Mouse (Mus musculus) MEL (cell line): Measurements from ENCODE around the gene Col20a1. TPM values are rescaled to one million over a fixed set of nuclear protein-coding genes. Genes with fewer than 3 reads are reported as not detected.

Experiments used
- DNase-seq: peaks from one replicate; pipeline ENCODE4 v3.0.0; 2011; ENCODE audit warnings: low read depth, low spot score
- H3K27ac ChIP-seq: 2 replicates; pipeline ENCODE4 v1.5.1; 2012; ENCODE audit warnings: low read depth, mild to moderate bottlenecking, control low read depth, low read length, moderate library complexity; ENCODE audit not compliant: control insufficient read depth
- H3K27me3 ChIP-seq, 2 experiments: fragments of 150-350 bp in 1 of 2; sonication (generic) in 1 of 2; 2 replicates each; pipeline ENCODE4 v1.6.1; 2012; ENCODE audit warnings: low read length in 2 of 2, mild to moderate bottlenecking in 2 of 2, improper control_type of control experiment in 1 of 2, moderate library complexity in 1 of 2; ENCODE audit not compliant: insufficient read depth in 2 of 2, control insufficient read depth in 1 of 2
- H3K36me3 ChIP-seq, 2 experiments: 2 replicates each; pipeline ENCODE4 v1.6.1; 2012 to 2014; ENCODE audit warnings: low read length in 2 of 2, improper control_type of control experiment in 1 of 2, inconsistent platforms in 1 of 2, mild to moderate bottlenecking in 1 of 2; ENCODE audit not compliant: insufficient read depth in 2 of 2, control insufficient read depth in 1 of 2
- H3K4me1 ChIP-seq, 2 experiments: fragments of 150-350 bp in 1 of 2; sonication (generic) in 1 of 2; 2 replicates each; pipeline ENCODE4 v1.6.1; 2012; ENCODE audit warnings: low read length in 2 of 2, improper control_type of control experiment in 1 of 2, mild to moderate bottlenecking in 1 of 2; ENCODE audit not compliant: insufficient read depth in 2 of 2, control insufficient read depth in 1 of 2
- H3K4me3 ChIP-seq, 2 experiments: fragments of 150-350 bp in 1 of 2; sonication (generic) in 1 of 2; 2 replicates each; pipeline ENCODE4 v1.5.1; 2012; ENCODE audit warnings: low read depth in 2 of 2, low read length in 2 of 2, mild to moderate bottlenecking in 2 of 2, moderate library complexity in 2 of 2, control low read depth in 1 of 2, improper control_type of control experiment in 1 of 2; ENCODE audit not compliant: control insufficient read depth in 1 of 2, insufficient read depth in 1 of 2
- H3K79me2 ChIP-seq: 2 replicates; pipeline ENCODE4 v1.6.1; 2012; ENCODE audit warnings: mild to moderate bottlenecking, low read length, moderate library complexity; ENCODE audit not compliant: control insufficient read depth, poor library complexity, insufficient read depth
- H3K9ac ChIP-seq: 2 replicates; pipeline ENCODE4 v1.6.1; 2012; ENCODE audit warnings: low read depth, mild to moderate bottlenecking, control low read depth, low read length, moderate library complexity; ENCODE audit not compliant: control insufficient read depth, poor library complexity, severe bottlenecking
- H3K9me3 ChIP-seq: fragments of 150-350 bp; sonication (generic); replicated peaks from 2 replicates; pipeline ENCODE4 v1.6.1; 2012; ENCODE audit warnings: mild to moderate bottlenecking, low read length, improper control_type of control experiment, moderate library complexity; ENCODE audit not compliant: insufficient read depth
- BHLHE40 ChIP-seq: IDR thresholded peaks from 2 replicates; pipeline ENCODE4 v1.6.1; 2012; ENCODE audit warnings: low read depth, mild to moderate bottlenecking, inconsistent platforms, low read length, improper control_type of control experiment, borderline replicate concordance
- CHD1 ChIP-seq: IDR thresholded peaks from 2 replicates; pipeline ENCODE4 v1.6.1; 2012; ENCODE audit warnings: low read depth, mild to moderate bottlenecking, inconsistent platforms, low read length, improper control_type of control experiment
- CHD2 ChIP-seq: IDR thresholded peaks from 2 replicates; pipeline ENCODE4 v1.6.1; 2011; ENCODE audit warnings: low read length, improper control_type of control experiment
- CTCF ChIP-seq, 3 experiments: IDR thresholded peaks in 2 of 3; conservative IDR thresholded peaks in 1 of 3; 2 replicates each; pipeline ENCODE4 v1.5.1; 2011 to 2012; ENCODE audit warnings: low read length in 3 of 3, low read depth in 2 of 3, mild to moderate bottlenecking in 2 of 3, improper control_type of control experiment in 1 of 3, inconsistent platforms in 1 of 3, mixed read lengths in 1 of 3, moderate library complexity in 1 of 3; ENCODE audit not compliant: control insufficient read depth in 1 of 3, insufficient read depth in 1 of 3, poor library complexity in 1 of 3, severe bottlenecking in 1 of 3
- E2F4 ChIP-seq: IDR thresholded peaks from 2 replicates; pipeline ENCODE4 v1.6.1; 2011; ENCODE audit warnings: low read depth, low read length, improper control_type of control experiment, borderline replicate concordance
- EP300 ChIP-seq, 2 experiments: IDR thresholded peaks; 2 replicates each; pipeline ENCODE4 v1.6.1; 2011; ENCODE audit warnings: improper control_type of control experiment in 2 of 2, low read length in 2 of 2, low read depth in 1 of 2, mild to moderate bottlenecking in 1 of 2
- GABPA ChIP-seq: IDR thresholded peaks from 2 replicates; pipeline ENCODE4 v1.6.1; 2012; ENCODE audit warnings: low read depth, mild to moderate bottlenecking, inconsistent platforms, low read length, improper control_type of control experiment, moderate library complexity
- GATA1 ChIP-seq: IDR thresholded peaks from 2 replicates; pipeline ENCODE4 v1.6.1; 2011; ENCODE audit warnings: low read depth, low read length, improper control_type of control experiment
- HCFC1 ChIP-seq: IDR thresholded peaks from 2 replicates; pipeline ENCODE4 v1.6.1; 2012; ENCODE audit warnings: low read depth, mild to moderate bottlenecking, inconsistent platforms, low read length, improper control_type of control experiment, moderate library complexity
- JUND ChIP-seq: IDR thresholded peaks from 2 replicates; pipeline ENCODE4 v1.6.1; 2011; ENCODE audit warnings: low read depth, mild to moderate bottlenecking, improper control_type of control experiment, low read length
- KAT2A ChIP-seq: conservative IDR thresholded peaks from 2 replicates; pipeline ENCODE4 v1.6.1; 2012; ENCODE audit warnings: low read depth, low read length, improper control_type of control experiment, inconsistent platforms
- MAX ChIP-seq: IDR thresholded peaks from 2 replicates; pipeline ENCODE4 v1.6.1; 2011; ENCODE audit warnings: low read length, improper control_type of control experiment
- MAZ ChIP-seq: IDR thresholded peaks from 2 replicates; pipeline ENCODE4 v1.6.1; 2012; ENCODE audit warnings: low read depth, mild to moderate bottlenecking, inconsistent platforms, low read length, improper control_type of control experiment
- MEF2A ChIP-seq: IDR thresholded peaks from 2 replicates; pipeline ENCODE4 v1.6.1; 2014; ENCODE audit warnings: low read depth, mild to moderate bottlenecking, inconsistent platforms, low read length, improper control_type of control experiment; ENCODE audit not compliant: poor library complexity, insufficient replicate concordance, severe bottlenecking; ENCODE audit errors: extremely low read depth
- MXI1 ChIP-seq: IDR thresholded peaks from 2 replicates; pipeline ENCODE4 v1.6.1; 2011; ENCODE audit warnings: mild to moderate bottlenecking, low read depth, low read length, improper control_type of control experiment
- MYC ChIP-seq: IDR thresholded peaks from 2 replicates; pipeline ENCODE4 v1.6.1; 2011; ENCODE audit warnings: low read depth, mild to moderate bottlenecking, low read length, improper control_type of control experiment, moderate library complexity
- NELFE ChIP-seq: IDR thresholded peaks from 2 replicates; pipeline ENCODE4 v1.6.1; 2011; ENCODE audit warnings: low read depth, low read length, improper control_type of control experiment
- POLR2AphosphoS2 ChIP-seq: IDR thresholded peaks from 2 replicates; pipeline ENCODE4 v1.6.1; 2011; ENCODE audit warnings: low read length, improper control_type of control experiment
- POLR2AphosphoS5 ChIP-seq: IDR thresholded peaks from 2 replicates; pipeline ENCODE4 v1.6.1; 2012; ENCODE audit warnings: low read depth, borderline replicate concordance, mild to moderate bottlenecking, inconsistent platforms, low read length, moderate library complexity, mixed read lengths
- SIN3A ChIP-seq: IDR thresholded peaks from 2 replicates; pipeline ENCODE4 v1.6.1; 2012; ENCODE audit warnings: low read length, improper control_type of control experiment, inconsistent platforms
- TAL1 ChIP-seq: IDR thresholded peaks from 2 replicates; pipeline ENCODE4 v1.6.1; 2012; ENCODE audit warnings: mild to moderate bottlenecking, inconsistent platforms, low read length, moderate library complexity, mixed read lengths
- TCF12 ChIP-seq: IDR thresholded peaks from 2 replicates; pipeline ENCODE4 v1.6.1; 2014; ENCODE audit warnings: low read depth, mild to moderate bottlenecking, inconsistent platforms, low read length, improper control_type of control experiment, moderate library complexity
- ZC3H11A ChIP-seq: IDR thresholded peaks from 2 replicates; pipeline ENCODE4 v1.6.1; 2012; ENCODE audit warnings: low read depth, mild to moderate bottlenecking, inconsistent platforms, low read length, improper control_type of control experiment
- ZKSCAN1 ChIP-seq: IDR thresholded peaks from 2 replicates; pipeline ENCODE4 v1.6.1; 2012; ENCODE audit warnings: low read depth, mild to moderate bottlenecking, inconsistent platforms, low read length, improper control_type of control experiment, moderate library complexity
- polyA plus RNA-seq, 2 experiments: library from polyadenylated mRNA; stranded (reverse) in 1 of 2; unstranded in 1 of 2; fragments of >175 nt in 1 of 2; fragments of >200 nt in 1 of 2; gene quantifications; 2 replicates each; pipeline versions ENCODE4 v1.2.1 to v1.2.4; 2012; ENCODE audit warnings: low replicate concordance in 2 of 2, low read depth in 1 of 2; ENCODE audit not compliant: insufficient read length in 2 of 2, insufficient read depth in 1 of 2, missing spikeins in 1 of 2
- total RNA-seq: library from RNA; depleted of rRNA; stranded (reverse); fragments of 300-350 nt; gene quantifications from 2 replicates; pipeline ENCODE4 v1.2.3, GENCODE M21; 2012

Col20a1 gene
- total and polyA plus RNA-seq, 3 experiments, result 0.23 to 0.40 TPM; not detected in 1

GRCm38 (mm10) chr2:180988347-180988913 lies 2.1 kb downstream of the Col20a1 start:
- Histone ChIP-seq H3K79me2 (no peaks in the 10 kb centered on the region), H3K4me1 (no peaks in the 10 kb centered on the region), H3K27ac (no peak overlapping the region), H3K4me3 (no peak overlapping the region)
- no peak for DNase-seq
- TF ChIP-seq KAT2A (no peak), TAL1 (no peak), MYC (no peak), GATA1 (no peak), HCFC1 (no peak), TCF12 (no peak), E2F4 (no peak), ZKSCAN1 (no peak), POLR2AphosphoS5 (no peak), POLR2AphosphoS2 (no peak), BHLHE40 (no peak), MAX (no peak), EP300 (IDR thresholded peaks at IDR 0.05; ENCODE audit: low read depth in 1 of 2, low read length in 2 of 2) (no peak), CHD1 (no peak), ZC3H11A (no peak)
- TF ChIP-seq, all 39 proteins: peak for 0
- Histone ChIP-seq H3K36me3 (no peaks in the 10 kb centered on the region), H3K27me3 (peaks cover 0 to 2% of the 10 kb centered on the region in 2 experiments; a peak in 1 of 4 replicates), H3K9ac (no peak overlapping the region), H3K9me3 (no peaks in the 10 kb centered on the region)

GRCm38 (mm10) chr2:180988948-180989347 lies 2.6 kb downstream of the Col20a1 start:
- no peaks in the 10 kb centered on the region for H3K36me3 ChIP-seq

More at GRCm38 (mm10) chr2:180988948-180989347, 2.6 kb downstream of the Col20a1 start:
- H3K4me1 ChIP-seq, result no peaks in the 10 kb centered on the region
- H3K27ac ChIP-seq, result no peak overlapping the region
- H3K4me3 ChIP-seq, result no peak overlapping the region
- H3K9me3 ChIP-seq, result no peaks in the 10 kb centered on the region
- H3K27me3 ChIP-seq, result peaks cover 0 to 2% of the 10 kb centered on the region in 2 experiments; a peak in 1 of 4 replicates
- no peak for DNase-seq
- no peaks in the 10 kb centered on the region for H3K79me2 ChIP-seq
- no peak overlapping the region for H3K9ac ChIP-seq
- no peak for TF ChIP-seq JUND
- TF ChIP-seq MAZ, result no peak
- TF ChIP-seq MXI1, result no peak
- TF ChIP-seq SIN3A, result no peak
- TF ChIP-seq CHD2, result no peak
- no peak for TF ChIP-seq CHD1
- TF ChIP-seq CTCF (IDR thresholded peaks at IDR 0.05 in 2 of 3, conservative IDR thresholded peaks at IDR 0.05 in 1 of 3; ENCODE audit: control insufficient read depth in 1 of 3, insufficient read depth in 1 of 3, low read depth in 2 of 3, low read length in 3 of 3, poor library complexity in 1 of 3, severe bottlenecking in 1 of 3), result no peak
- no peak for TF ChIP-seq POLR2AphosphoS2
- TF ChIP-seq GABPA, result no peak
- TF ChIP-seq EP300 (IDR thresholded peaks at IDR 0.05; ENCODE audit: low read depth in 1 of 2, low read length in 2 of 2), result no peak
- TF ChIP-seq MEF2A, result no peak
- TF ChIP-seq NELFE, result no peak
- TF ChIP-seq TAL1, result no peak
- TF ChIP-seq, all 39 proteins: peak for 0
